Mouse (Mus musculus): ENCODE measurements around the gene Syn1.
A peak's percentile ranks its signal among the peaks of the same experiment; 100 is the strongest.

- peak; percentile 25; the same call in 1 of the 2 replicates for TF ChIP-seq CTCF (IDR thresholded peaks at IDR 0.05; ENCODE audit: low read depth, low read length)
- TF ChIP-seq TAL1 (conservative IDR thresholded peaks at IDR 0.05; ENCODE audit: low read depth, low read length), result no peak
- no peak for TF ChIP-seq GATA2 (IDR thresholded peaks at IDR 0.05; ENCODE audit: borderline replicate concordance, low read depth, low read length)
- TF ChIP-seq POLR2AphosphoS5 (IDR thresholded peaks at IDR 0.05; ENCODE audit: insufficient replicate concordance, low read depth, low read length), result no peak
Observed at GRCm38 (mm10) chrX:20946055-20946454, 25.3 kb upstream of the Syn1 start.

Data from G1E (cell line).